Mouse (Mus musculus): ENCODE data around the gene Gfod1.
A peak's percentile ranks its signal among the peaks of the same experiment; 100 is the strongest.

Gene Gfod1

GRCm38 (mm10) chr13:43228141-43228540 lies 75.8 kb downstream of the Gfod1 start:
- no peak for DNase-seq

- DNase-seq: no peak
Observed at GRCm38 (mm10) chr13:43226041-43226440, 77.9 kb downstream of the Gfod1 start.

- no peak for DNase-seq
Observed at GRCm38 (mm10) chr13:43225161-43225560, 78.8 kb downstream of the Gfod1 start.

GRCm38 (mm10) chr13:43222084-43222483 lies 81.9 kb downstream of the Gfod1 start:
- no peak for DNase-seq

- DNase-seq: no peak
Observed at GRCm38 (mm10) chr13:43221290-43221689, 82.7 kb downstream of the Gfod1 start.

- DNase-seq: no peak
Observed at GRCm38 (mm10) chr13:43220635-43221034, 83.3 kb downstream of the Gfod1 start.

GRCm38 (mm10) chr13:43218764-43219163 lies 85.2 kb downstream of the Gfod1 start:
- DNase-seq: no peak

GRCm38 (mm10) chr13:43218284-43218683 lies 85.7 kb downstream of the Gfod1 start:
- no peak for DNase-seq

- no peak for DNase-seq
Observed at GRCm38 (mm10) chr13:43217686-43218085, 86.3 kb downstream of the Gfod1 start.

- peak; percentile 33 for DNase-seq
Observed at GRCm38 (mm10) chr13:43217059-43217458, 86.9 kb downstream of the Gfod1 start.

- DNase-seq: peak; percentile 7
Observed at GRCm38 (mm10) chr13:43215994-43216706, 87.8 kb downstream of the Gfod1 start.

- DNase-seq: peak; percentile 64
Observed at GRCm38 (mm10) chr13:43215144-43215993, 88.6 kb downstream of the Gfod1 start.

GRCm38 (mm10) chr13:43212338-43212737 lies 91.6 kb downstream of the Gfod1 start:
- no peak for DNase-seq

GRCm38 (mm10) chr13:43210956-43211355 lies 93.0 kb downstream of the Gfod1 start:
- DNase-seq: no peak

- DNase-seq: no peak
Observed at GRCm38 (mm10) chr13:43209560-43209959, 94.4 kb downstream of the Gfod1 start.

- DNase-seq: peak; percentile 45
Observed at GRCm38 (mm10) chr13:43208914-43209439, 95.0 kb downstream of the Gfod1 start.

- DNase-seq: no peak
Observed at GRCm38 (mm10) chr13:43206118-43206683, 97.8 kb downstream of the Gfod1 start.

GRCm38 (mm10) chr13:43203641-43204040 lies 100.3 kb downstream of the Gfod1 start:
- no peak for DNase-seq

- DNase-seq: no peak
Observed at GRCm38 (mm10) chr13:43203234-43203633, 100.7 kb downstream of the Gfod1 start.

- no peak for DNase-seq
Observed at GRCm38 (mm10) chr13:43202351-43202750, 101.6 kb downstream of the Gfod1 start.

GRCm38 (mm10) chr13:43201033-43201432 lies 102.9 kb downstream of the Gfod1 start:
- peak; percentile 44 for DNase-seq

GRCm38 (mm10) chr13:43200473-43200872 lies 103.5 kb downstream of the Gfod1 start:
- DNase-seq: peak; percentile 21

GRCm38 (mm10) chr13:43199749-43200148 lies 104.2 kb downstream of the Gfod1 start:
- DNase-seq: peak; percentile 61
